Mouse (Mus musculus): ENCODE results near the gene Ackr3.

The Ackr3 gene

GRCm38 (mm10) chr1:90227684-90228322 is 24.0 kb downstream of the Ackr3 start:
- no peak for DNase-seq (ENCODE audit: low spot score in 2 of 2)

GRCm38 (mm10) chr1:90228323-90228697 is 24.5 kb downstream of the Ackr3 start:
- no peak for DNase-seq (ENCODE audit: low spot score in 2 of 2)

- DNase-seq (ENCODE audit: low spot score in 2 of 2) = no peak
Observed at GRCm38 (mm10) chr1:90230611-90231010, 26.8 kb downstream of the Ackr3 start.

- no peak for DNase-seq (ENCODE audit: low spot score in 2 of 2)
Observed at GRCm38 (mm10) chr1:90231591-90232490, 28.1 kb downstream of the Ackr3 start.

GRCm38 (mm10) chr1:90232491-90232885 is 28.7 kb downstream of the Ackr3 start:
- no peak for DNase-seq (ENCODE audit: low spot score in 2 of 2)

GRCm38 (mm10) chr1:90234620-90235054 is 30.9 kb downstream of the Ackr3 start:
- DNase-seq (ENCODE audit: low spot score in 2 of 2) = no peak

GRCm38 (mm10) chr1:90236640-90237039 is 32.9 kb downstream of the Ackr3 start:
- DNase-seq (ENCODE audit: low spot score in 2 of 2) = no peak

GRCm38 (mm10) chr1:90238095-90238888 is 34.5 kb downstream of the Ackr3 start:
- DNase-seq (ENCODE audit: low spot score in 2 of 2) = no peak

- no peak for DNase-seq (ENCODE audit: low spot score in 2 of 2)
Observed at GRCm38 (mm10) chr1:90239336-90240225, 35.8 kb downstream of the Ackr3 start.

- DNase-seq (ENCODE audit: low spot score in 2 of 2) = no peak
Observed at GRCm38 (mm10) chr1:90240287-90240686, 36.5 kb downstream of the Ackr3 start.

GRCm38 (mm10) chr1:90242444-90242989 is 38.7 kb downstream of the Ackr3 start:
- DNase-seq (ENCODE audit: low spot score in 2 of 2) = no peak

- DNase-seq (ENCODE audit: low spot score in 2 of 2) = no peak
Observed at GRCm38 (mm10) chr1:90244537-90244936, 40.8 kb downstream of the Ackr3 start.

GRCm38 (mm10) chr1:90245533-90245932 is 41.8 kb downstream of the Ackr3 start:
- DNase-seq (ENCODE audit: low spot score in 2 of 2) = no peak

- DNase-seq (ENCODE audit: low spot score in 2 of 2) = no peak
Observed at GRCm38 (mm10) chr1:90246035-90246434, 42.3 kb downstream of the Ackr3 start.

GRCm38 (mm10) chr1:90246800-90247199 is 43.0 kb downstream of the Ackr3 start:
- no peak for DNase-seq (ENCODE audit: low spot score in 2 of 2)

- no peak for DNase-seq (ENCODE audit: low spot score in 2 of 2)
Observed at GRCm38 (mm10) chr1:90247234-90247633, 43.5 kb downstream of the Ackr3 start.

GRCm38 (mm10) chr1:90247756-90248541 is 44.2 kb downstream of the Ackr3 start:
- no peak for DNase-seq (ENCODE audit: low spot score in 2 of 2)

GRCm38 (mm10) chr1:90248966-90249735 is 45.4 kb downstream of the Ackr3 start:
- DNase-seq (ENCODE audit: low spot score in 2 of 2) = no peak

GRCm38 (mm10) chr1:90250419-90250818 is 46.6 kb downstream of the Ackr3 start:
- DNase-seq (ENCODE audit: low spot score in 2 of 2) = no peak

Data from right cerebral cortex, postnatal 36 days (tissue).